Mouse (Mus musculus): Measurements from ENCODE around the gene Sephs1. TPM values are rescaled to one million over a fixed set of nuclear protein-coding genes. Genes with fewer than 3 reads are reported as not detected.

Sephs1 gene
- polyA plus RNA-seq, 1 experiment = not detected

DNA sequence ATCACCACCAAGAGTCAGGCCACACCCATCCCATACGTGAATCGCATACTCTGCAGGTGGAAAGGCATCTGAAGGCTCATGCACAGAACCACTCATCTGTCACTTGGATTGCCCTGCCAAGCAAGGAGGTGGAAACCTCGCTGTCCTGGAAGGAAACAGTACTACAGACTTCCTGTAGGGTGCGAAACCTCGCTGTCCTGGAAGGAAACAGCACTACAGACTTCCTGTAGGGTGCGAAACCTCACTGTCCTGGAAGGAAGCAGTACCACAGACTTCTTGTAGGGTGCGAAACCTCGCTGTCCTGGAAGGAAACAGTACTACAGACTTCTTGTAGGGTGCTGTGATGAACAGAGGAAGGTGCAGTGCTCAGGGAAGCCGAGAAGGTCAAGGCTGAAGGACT is 8.6 kb upstream of the Sephs1 start:
- 90% methylated on average over 9 of the region's 9 CpGs for WGBS
- no peak overlapping the region for H3K4me3 ChIP-seq (ENCODE audit: insufficient read depth, low read depth, low read length)
- no peaks in the 10 kb centered on the region for H3K4me1 ChIP-seq (ENCODE audit: control insufficient read depth, insufficient read depth, low read length)
- TF ChIP-seq CTCF (IDR thresholded peaks at IDR 0.05; ENCODE audit: insufficient read depth, low read depth, low read length) (no peak), POLR2A (IDR thresholded peaks at IDR 0.05; ENCODE audit: insufficient read depth, low read depth, low read length) (no peak)
- H3K27ac ChIP-seq (ENCODE audit: insufficient read depth, low read depth, low read length) = no peak overlapping the region

DNA sequence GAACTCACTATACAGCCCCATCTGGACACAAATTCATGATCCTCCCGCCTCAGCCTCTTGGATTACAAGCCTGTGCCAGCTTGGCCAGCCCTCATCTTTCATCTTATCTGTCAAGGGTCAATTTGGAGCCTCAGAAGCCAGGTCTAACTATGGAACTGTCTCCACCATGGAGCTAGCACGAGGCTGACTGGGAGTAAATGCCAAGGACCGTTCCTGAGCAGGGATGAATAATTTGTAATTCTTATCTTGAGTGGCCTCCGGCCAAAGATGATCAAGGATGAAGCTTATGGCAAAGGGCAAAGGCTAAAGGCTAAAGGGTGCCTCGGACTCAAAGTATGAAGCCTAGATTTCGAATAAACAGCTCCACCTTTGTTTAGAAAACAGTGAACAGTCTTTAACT is 8.0 kb upstream of the Sephs1 start:
- WGBS = 77% methylated on average over 6 of the region's 6 CpGs
- Histone ChIP-seq H3K4me1 (ENCODE audit: control insufficient read depth, insufficient read depth, low read length) (no peaks in the 10 kb centered on the region), H3K4me3 (ENCODE audit: insufficient read depth, low read depth, low read length) (no peak overlapping the region), H3K27ac (ENCODE audit: insufficient read depth, low read depth, low read length) (no peak overlapping the region)
- TF ChIP-seq CTCF (IDR thresholded peaks at IDR 0.05; ENCODE audit: insufficient read depth, low read depth, low read length) (no peak), POLR2A (IDR thresholded peaks at IDR 0.05; ENCODE audit: insufficient read depth, low read depth, low read length) (no peak)

DNA sequence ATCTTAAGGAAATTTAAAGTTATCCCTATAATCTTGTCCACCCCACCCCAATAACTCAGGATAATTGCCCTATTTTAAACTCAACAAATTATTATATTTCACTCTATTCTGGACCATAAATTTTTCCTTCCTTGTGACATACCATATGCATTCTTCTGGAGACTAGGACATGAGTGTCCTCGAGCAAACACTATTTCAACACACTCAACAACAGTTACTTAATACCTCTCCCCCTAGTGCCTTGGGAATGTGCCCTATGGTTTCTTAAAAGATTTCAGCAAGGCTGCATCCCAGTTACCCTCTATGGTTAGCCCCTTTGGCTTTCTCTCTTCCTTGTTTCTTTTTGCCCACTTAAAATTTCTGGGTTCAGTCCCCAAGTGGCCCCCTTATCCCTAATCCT is 6.3 kb upstream of the Sephs1 start:
- H3K4me1 ChIP-seq (ENCODE audit: control insufficient read depth, insufficient read depth, low read length) = no peaks in the 10 kb centered on the region
- 78% methylated on average over 1 of the region's 1 CpGs for WGBS

GRCm38 (mm10) chr2:4876131-4876530 is 5.2 kb upstream of the Sephs1 start:
- TF ChIP-seq CTCF (IDR thresholded peaks at IDR 0.05; ENCODE audit: insufficient read depth, low read depth, low read length) (no peak), POLR2A (IDR thresholded peaks at IDR 0.05; ENCODE audit: insufficient read depth, low read depth, low read length) (no peak)
- H3K4me3 ChIP-seq (ENCODE audit: insufficient read depth, low read depth, low read length) = no peak overlapping the region
- no peak overlapping the region for H3K27ac ChIP-seq (ENCODE audit: insufficient read depth, low read depth, low read length)
- 73% methylated on average over 3 of the region's 3 CpGs for WGBS
- no peaks in the 10 kb centered on the region for H3K4me1 ChIP-seq (ENCODE audit: control insufficient read depth, insufficient read depth, low read length)

More for the DNA sequence above, 6.3 kb upstream of the Sephs1 start:
- TF ChIP-seq POLR2A (IDR thresholded peaks at IDR 0.05; ENCODE audit: insufficient read depth, low read depth, low read length) (no peak), CTCF (IDR thresholded peaks at IDR 0.05; ENCODE audit: insufficient read depth, low read depth, low read length) (no peak)
- no peak overlapping the region for H3K4me3 ChIP-seq (ENCODE audit: insufficient read depth, low read depth, low read length)
- H3K27ac ChIP-seq (ENCODE audit: insufficient read depth, low read depth, low read length) = no peak overlapping the region

DNA sequence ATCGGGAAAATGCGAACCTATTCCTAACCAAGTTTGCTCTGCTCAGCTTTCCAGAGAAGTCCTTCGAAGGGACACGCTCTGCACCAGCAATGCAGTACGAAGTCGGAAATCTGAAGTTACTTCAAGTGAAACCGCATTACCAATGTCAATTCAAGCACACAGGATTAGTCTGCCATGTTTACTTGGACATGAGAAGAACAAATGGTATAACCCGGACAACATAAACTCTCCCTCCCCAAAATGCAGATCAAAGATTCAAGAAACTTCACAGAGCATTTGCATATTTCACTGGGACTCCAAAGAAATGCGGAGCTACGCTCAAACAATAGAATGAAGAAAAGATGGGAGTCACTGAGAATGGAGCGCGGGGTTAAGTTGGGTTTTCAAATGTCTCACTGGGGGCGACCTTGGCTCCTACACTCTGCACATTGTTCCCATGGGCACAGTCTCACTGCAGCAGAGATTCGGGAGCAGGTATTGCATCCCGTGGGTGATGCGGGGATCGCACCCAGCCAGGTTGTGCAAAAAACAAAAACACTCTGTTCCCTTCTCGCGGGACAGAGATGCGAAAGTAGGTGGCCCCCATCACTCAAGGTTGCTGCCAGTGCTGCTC is 521 bp upstream of the Sephs1 start:
- Histone ChIP-seq H3K4me3 (ENCODE audit: insufficient read depth, low read depth, low read length) (peak overlapping the region; percentile 58), H3K27ac (ENCODE audit: insufficient read depth, low read depth, low read length) (no peak overlapping the region), H3K4me1 (ENCODE audit: control insufficient read depth, insufficient read depth, low read length) (peaks cover 2% of the 10 kb centered on the region; the same call in 1 of the 2 replicates)
- TF ChIP-seq CTCF (IDR thresholded peaks at IDR 0.05; ENCODE audit: insufficient read depth, low read depth, low read length) = no peak
- no peak for TF ChIP-seq POLR2A (IDR thresholded peaks at IDR 0.05; ENCODE audit: insufficient read depth, low read depth, low read length)
- 1% methylated on average over 20 of the region's 20 CpGs for WGBS

GRCm38 (mm10) chr2:4882249-4882791 is 956 bp downstream of the Sephs1 start:
- H3K4me3 ChIP-seq (ENCODE audit: insufficient read depth, low read depth, low read length) = peak overlapping the region; percentile 58
- H3K27ac ChIP-seq (ENCODE audit: insufficient read depth, low read depth, low read length) = peak overlapping the region; percentile 69
- WGBS = under 1% methylated on average over 63 of the region's 63 CpGs
- TF ChIP-seq POLR2A (IDR thresholded peaks at IDR 0.05; ENCODE audit: insufficient read depth, low read depth, low read length) = peak; percentile 27; the same call in 1 of the 2 replicates
- no peak for TF ChIP-seq CTCF (IDR thresholded peaks at IDR 0.05; ENCODE audit: insufficient read depth, low read depth, low read length)
- H3K4me1 ChIP-seq (ENCODE audit: control insufficient read depth, insufficient read depth, low read length) = peaks cover 2% of the 10 kb centered on the region; the same call in 1 of the 2 replicates

DNA sequence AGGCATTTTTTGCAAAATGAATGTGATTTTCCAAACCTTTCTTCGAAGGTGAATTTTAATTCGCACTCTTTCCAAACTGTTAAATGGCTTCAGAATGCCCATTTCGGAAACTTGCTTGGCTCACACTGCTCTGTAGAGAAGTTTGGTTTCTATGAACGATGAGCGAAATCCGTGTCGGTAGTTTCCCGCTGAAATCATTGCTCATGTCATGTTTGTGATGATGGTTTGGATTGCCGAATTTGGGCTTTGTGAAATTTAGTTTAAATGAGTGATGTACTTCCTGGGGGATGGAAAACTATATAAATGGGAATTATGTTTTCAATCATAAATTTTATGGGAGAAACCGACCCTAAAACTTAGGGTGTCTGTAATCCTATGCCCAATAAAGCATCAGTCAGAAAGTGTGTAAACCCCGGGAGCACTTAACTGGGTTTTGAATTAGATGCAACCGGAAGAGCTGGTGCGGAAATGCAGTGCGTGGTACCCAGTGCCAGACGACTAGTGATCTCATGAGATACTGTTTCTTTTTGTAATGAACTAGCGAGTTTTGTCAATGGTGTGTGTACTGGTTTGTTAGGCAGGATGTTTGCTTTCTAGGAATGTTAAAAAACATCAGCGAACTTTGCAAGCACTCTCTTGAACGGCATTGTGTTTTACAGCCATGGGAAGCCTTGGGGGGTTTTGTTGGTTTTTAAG is 1.8 kb downstream of the Sephs1 start:
- no peak overlapping the region for H3K27ac ChIP-seq (ENCODE audit: insufficient read depth, low read depth, low read length)
- peaks cover 2% of the 10 kb centered on the region; the same call in 1 of the 2 replicates for H3K4me1 ChIP-seq (ENCODE audit: control insufficient read depth, insufficient read depth, low read length)
- TF ChIP-seq CTCF (IDR thresholded peaks at IDR 0.05; ENCODE audit: insufficient read depth, low read depth, low read length) (no peak), POLR2A (IDR thresholded peaks at IDR 0.05; ENCODE audit: insufficient read depth, low read depth, low read length) (no peak)
- H3K4me3 ChIP-seq (ENCODE audit: insufficient read depth, low read depth, low read length) = no peak overlapping the region
- WGBS = 1% methylated on average over 18 of the region's 18 CpGs

- WGBS = 91% methylated on average over 6 of the region's 6 CpGs
- no peak for TF ChIP-seq POLR2A (IDR thresholded peaks at IDR 0.05; ENCODE audit: insufficient read depth, low read depth, low read length)
- TF ChIP-seq CTCF (IDR thresholded peaks at IDR 0.05; ENCODE audit: insufficient read depth, low read depth, low read length) = no peak
- Histone ChIP-seq H3K4me3 (ENCODE audit: insufficient read depth, low read depth, low read length) (no peak overlapping the region), H3K4me1 (ENCODE audit: control insufficient read depth, insufficient read depth, low read length) (peaks cover 2% of the 10 kb centered on the region; the same call in 1 of the 2 replicates), H3K27ac (ENCODE audit: insufficient read depth, low read depth, low read length) (no peak overlapping the region)
Observed at GRCm38 (mm10) chr2:4886896-4887295, 5.5 kb downstream of the Sephs1 start.

DNA sequence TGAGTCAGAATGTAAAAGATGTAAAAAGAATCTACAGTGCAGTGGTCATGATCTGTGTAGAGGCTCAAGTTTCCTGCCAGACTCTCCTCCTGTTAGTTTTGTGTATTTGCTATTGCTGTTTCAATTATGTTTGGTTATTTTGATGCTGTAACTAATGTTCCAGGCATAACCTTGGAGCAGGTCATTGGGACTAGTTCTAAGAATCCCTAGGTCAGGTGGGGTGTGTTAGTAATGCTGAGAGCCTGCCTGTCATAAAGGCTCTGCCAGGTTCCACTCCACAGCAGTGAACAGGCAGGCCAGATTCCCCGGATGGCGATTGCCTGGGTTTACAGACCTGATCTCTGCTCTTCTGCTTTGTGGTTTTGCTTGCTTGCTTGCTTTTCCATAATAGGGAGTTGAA is 14.2 kb downstream of the Sephs1 start:
- Histone ChIP-seq H3K4me3 (ENCODE audit: insufficient read depth, low read depth, low read length) (no peak overlapping the region), H3K27ac (ENCODE audit: insufficient read depth, low read depth, low read length) (no peak overlapping the region), H3K4me1 (ENCODE audit: control insufficient read depth, insufficient read depth, low read length) (no peaks in the 10 kb centered on the region)
- TF ChIP-seq CTCF (IDR thresholded peaks at IDR 0.05; ENCODE audit: insufficient read depth, low read depth, low read length) (no peak), POLR2A (IDR thresholded peaks at IDR 0.05; ENCODE audit: insufficient read depth, low read depth, low read length) (no peak)
- whole genome bisulfite sequencing = 95% methylated on average over 2 of the region's 2 CpGs

All from olfactory bulb, adult 2 months (tissue).